Mouse (Mus musculus) brain, embryonic 14.5 days (tissue): ENCODE results near the gene Hmga2.

ENCODE experiments used
- CTCF ChIP-seq: fragments of 200-500 bp; IDR thresholded peaks from 2 replicates; pipeline ENCODE4 v1.5.1; 2012; ENCODE audit warnings: inconsistent platforms, mild to moderate bottlenecking, moderate library complexity, borderline replicate concordance; ENCODE audit not compliant: insufficient read depth, insufficient read length; ENCODE audit errors: extremely low read depth
- POLR2A ChIP-seq: fragments of 200-500 bp; IDR thresholded peaks from 2 replicates; pipeline ENCODE4 v1.6.1; 2012; ENCODE audit warnings: mild to moderate bottlenecking, inconsistent platforms, borderline replicate concordance; ENCODE audit not compliant: poor library complexity, insufficient read depth, insufficient read length, severe bottlenecking; ENCODE audit errors: extremely low read depth

- no peak for TF ChIP-seq CTCF
- no peak for TF ChIP-seq POLR2A
These were observed 35.0 kb downstream of the Hmga2 start for GRCm38 (mm10) chr10:120441254-120441653.
